Mouse (Mus musculus): Measurements from ENCODE around the gene Hspa12a. TPM values are rescaled to one million over a fixed set of nuclear protein-coding genes. Genes with fewer than 3 reads are reported as not detected.

Hspa12a gene
- polyA plus RNA-seq, 1 experiment from 2014 or later: 83.0 TPM

DNA sequence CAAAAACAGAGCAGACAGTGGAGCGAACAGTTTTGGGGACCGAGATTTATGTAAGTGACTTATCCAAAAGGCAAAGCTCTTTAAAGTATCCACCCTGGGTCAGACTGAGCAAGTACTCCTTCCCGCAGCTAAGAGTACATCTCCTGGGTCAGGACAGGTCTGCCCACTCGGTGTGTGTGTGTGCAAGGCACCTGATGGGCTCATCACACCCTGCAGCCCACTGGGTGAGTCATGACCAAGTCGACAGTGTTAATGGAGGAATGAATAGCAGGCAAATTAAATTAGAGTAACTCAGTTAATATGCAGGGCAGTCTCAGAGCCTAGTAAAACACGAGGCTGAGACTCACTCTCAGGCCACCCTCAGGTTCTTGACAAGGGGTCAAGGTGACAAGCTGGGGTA is 134.6 kb downstream of the Hspa12a start:
- Histone ChIP-seq H3K4me3 (no peak overlapping the region), H3K36me3 (peaks cover 20% of the 10 kb centered on the region), H3K4me2 (no peak overlapping the region), H3K9me3 (no peaks in the 10 kb centered on the region), H3K27ac (replicated peaks) (no peak overlapping the region), H3K9ac (no peak overlapping the region), H3K4me1 (replicated peaks) (peaks cover 24% of the 10 kb centered on the region), H3K27me3 (no peaks in the 10 kb centered on the region)
- no peak for ATAC-seq (ENCODE audit: low read depth)
- 80% methylated on average over 6 of the region's 6 CpGs for WGBS

DNA sequence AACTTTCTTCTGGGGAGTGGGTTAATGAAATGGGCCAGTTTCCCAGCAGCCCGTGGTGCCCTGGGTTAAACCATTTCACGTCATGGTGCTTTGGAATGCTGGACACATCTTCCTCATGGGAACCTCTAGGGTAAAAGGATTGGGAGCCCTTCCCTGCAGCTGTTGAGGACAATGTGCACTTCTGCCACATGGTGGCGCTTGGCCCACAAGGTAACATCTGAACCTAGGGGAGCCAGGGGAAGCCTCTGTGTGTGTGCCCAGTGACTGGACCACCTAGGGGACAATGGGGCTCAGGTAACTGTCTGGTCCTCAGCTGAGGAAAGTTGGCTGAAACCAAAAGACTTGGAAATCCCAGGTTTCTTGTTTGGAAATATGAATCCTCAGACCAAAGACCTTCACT is 137.1 kb downstream of the Hspa12a start:
- peaks cover 37% of the 10 kb centered on the region for H3K36me3 ChIP-seq
- no peak overlapping the region for H3K4me2 ChIP-seq
- no peaks in the 10 kb centered on the region for H3K27me3 ChIP-seq
- H3K9ac ChIP-seq: no peak overlapping the region
- H3K27ac ChIP-seq (replicated peaks): no peak overlapping the region
- H3K4me1 ChIP-seq (replicated peaks): peaks cover 24% of the 10 kb centered on the region
- no peaks in the 10 kb centered on the region for H3K9me3 ChIP-seq
- peak; percentile 78; the same call in 1 of the 2 replicates for ATAC-seq (ENCODE audit: low read depth)
- H3K4me3 ChIP-seq: no peak overlapping the region
- WGBS: 4% methylated on average over 3 of the region's 3 CpGs

DNA sequence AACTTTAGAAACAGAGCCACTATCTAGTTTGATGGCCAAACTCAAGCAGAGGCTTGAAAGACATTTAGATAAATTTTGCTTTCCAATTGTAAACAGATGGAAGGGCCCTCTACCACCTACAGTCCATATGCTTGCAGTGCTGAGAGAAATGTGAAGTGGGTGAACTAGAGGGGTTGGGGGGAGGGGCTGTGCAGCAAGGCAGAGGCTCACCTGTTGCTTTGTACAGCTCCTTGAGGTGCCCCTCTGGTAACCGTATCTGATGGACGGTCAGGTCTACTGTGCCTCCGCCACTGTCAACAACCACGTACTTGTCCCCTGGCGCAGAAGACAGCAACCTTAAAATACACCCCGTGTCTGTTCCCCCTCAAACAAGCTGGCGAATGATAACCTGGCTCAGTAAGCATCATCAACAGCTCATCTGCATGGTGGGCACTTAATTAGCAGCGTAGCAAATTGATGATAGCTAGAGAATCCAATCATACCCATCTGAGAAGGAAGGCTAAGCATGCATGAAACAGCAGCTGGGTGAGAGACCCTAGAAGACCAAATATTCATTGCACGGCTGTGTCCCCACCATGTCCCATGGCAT is 138.2 kb downstream of the Hspa12a start:
- no peak for ATAC-seq (ENCODE audit: low read depth)
- Histone ChIP-seq H3K27ac (replicated peaks) (no peak overlapping the region), H3K36me3 (peaks cover 48% of the 10 kb centered on the region), H3K27me3 (no peaks in the 10 kb centered on the region), H3K4me1 (replicated peaks) (peaks cover 24% of the 10 kb centered on the region), H3K9ac (no peak overlapping the region), H3K4me3 (no peak overlapping the region), H3K4me2 (no peak overlapping the region), H3K9me3 (no peaks in the 10 kb centered on the region)
- 89% methylated on average over 9 of the region's 9 CpGs for WGBS

- Histone ChIP-seq H3K4me2 (no peak overlapping the region), H3K27me3 (no peaks in the 10 kb centered on the region), H3K36me3 (peaks cover 28% of the 10 kb centered on the region), H3K4me3 (no peak overlapping the region), H3K9ac (no peak overlapping the region), H3K27ac (replicated peaks) (no peak overlapping the region), H3K4me1 (replicated peaks) (peaks cover 18% of the 10 kb centered on the region), H3K9me3 (no peaks in the 10 kb centered on the region)
- ATAC-seq (ENCODE audit: low read depth): no peak
- WGBS: 52% methylated on average over 12 of the region's 12 CpGs
Observed at GRCm38 (mm10) chr19:58795114-58795669, 148.3 kb downstream of the Hspa12a start.

- Histone ChIP-seq H3K27me3 (no peaks in the 10 kb centered on the region), H3K4me2 (no peak within 1 kb of the TSS), H3K9ac (no peak within 1 kb of the TSS), H3K9me3 (no peaks in the 10 kb centered on the region), H3K4me1 (replicated peaks) (peaks cover 20% of the 10 kb centered on the region), H3K36me3 (peaks cover 18% of the 10 kb centered on the region), H3K4me3 (no peak within 1 kb of the TSS), H3K27ac (replicated peaks) (no peak within 1 kb of the TSS)
- 54% methylated on average over 10 of the region's 10 CpGs for WGBS
- ATAC-seq (ENCODE audit: low read depth): no peak
Observed at GRCm38 (mm10) chr19:58794284-58794683, 149.2 kb downstream of the Hspa12a start, which contains the start of gene 1700019N19Rik. TSS of gene 1700019N19Rik (minus strand) at chr19:58794461.

DNA sequence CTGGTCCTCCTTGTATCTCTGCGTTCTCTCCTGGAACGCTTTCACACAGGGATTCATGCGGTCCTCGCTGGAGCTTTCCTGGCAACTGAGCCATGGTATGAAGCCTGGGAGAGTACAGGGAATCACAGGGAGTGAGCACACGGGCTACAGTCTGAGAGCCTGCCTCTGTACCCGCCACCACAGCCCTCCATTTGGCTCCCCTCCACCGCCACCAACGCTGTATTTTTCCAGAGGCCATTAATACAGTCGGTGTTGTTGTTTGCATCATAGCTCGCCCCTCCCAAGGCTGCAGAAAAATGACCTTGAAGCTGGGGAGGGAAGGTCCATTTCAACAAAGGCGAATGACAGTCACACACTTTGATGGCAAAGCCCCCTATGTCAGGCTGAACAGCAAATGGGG is 154.3 kb downstream of the Hspa12a start:
- Histone ChIP-seq H3K9me3 (no peaks in the 10 kb centered on the region), H3K36me3 (no peaks in the 10 kb centered on the region), H3K9ac (0 out of 2 replicates have a peak overlapping the region, but pooled peaks have one; percentile 1), H3K4me3 (no peak overlapping the region), H3K4me2 (no peak overlapping the region), H3K4me1 (replicated peaks) (peaks cover 18% of the 10 kb centered on the region), H3K27me3 (no peaks in the 10 kb centered on the region), H3K27ac (replicated peaks) (peak overlapping the region; percentile 72)
- 50% methylated on average over 11 of the region's 11 CpGs for WGBS
- peak; percentile 79 for ATAC-seq (ENCODE audit: low read depth)

- Histone ChIP-seq H3K9ac (no peak overlapping the region), H3K27me3 (no peaks in the 10 kb centered on the region), H3K4me3 (no peak overlapping the region), H3K4me1 (replicated peaks) (peaks cover 31% of the 10 kb centered on the region), H3K36me3 (no peaks in the 10 kb centered on the region), H3K27ac (replicated peaks) (no peak overlapping the region), H3K4me2 (no peak overlapping the region), H3K9me3 (no peaks in the 10 kb centered on the region)
- no peak for ATAC-seq (ENCODE audit: low read depth)
- WGBS: 32% methylated on average over 7 of the region's 7 CpGs
Observed at GRCm38 (mm10) chr19:58783938-58784337, 159.5 kb downstream of the Hspa12a start.

DNA sequence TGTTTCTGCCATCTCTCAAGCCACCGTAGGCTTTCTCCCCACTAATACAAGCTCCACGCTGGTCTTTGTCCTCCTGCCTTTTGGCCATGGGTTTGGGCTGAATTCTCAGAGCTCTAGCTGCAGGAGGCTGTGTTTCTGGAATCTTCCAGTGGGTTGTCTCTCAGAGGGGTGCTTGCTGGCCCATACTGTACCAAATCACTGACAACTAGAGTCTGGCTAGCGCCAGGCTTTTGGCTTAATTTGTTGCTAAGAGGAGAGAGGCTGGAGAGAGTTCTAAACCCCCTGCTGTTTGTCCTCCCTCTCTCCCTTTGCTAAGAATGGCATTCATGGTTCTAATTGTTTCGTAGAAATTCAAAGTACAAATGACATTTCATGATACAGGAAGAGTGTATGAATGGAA is 161.9 kb downstream of the Hspa12a start:
- Histone ChIP-seq H3K36me3 (no peaks in the 10 kb centered on the region), H3K4me3 (no peak overlapping the region), H3K9me3 (no peaks in the 10 kb centered on the region), H3K4me2 (no peak overlapping the region), H3K9ac (no peak overlapping the region), H3K4me1 (replicated peaks) (peaks cover 22% of the 10 kb centered on the region), H3K27ac (replicated peaks) (peak overlapping the region; percentile 7; the same call in 1 of the 2 replicates), H3K27me3 (no peaks in the 10 kb centered on the region)
- no peak for ATAC-seq (ENCODE audit: low read depth)
- WGBS: 32% methylated on average over 4 of the region's 4 CpGs

DNA sequence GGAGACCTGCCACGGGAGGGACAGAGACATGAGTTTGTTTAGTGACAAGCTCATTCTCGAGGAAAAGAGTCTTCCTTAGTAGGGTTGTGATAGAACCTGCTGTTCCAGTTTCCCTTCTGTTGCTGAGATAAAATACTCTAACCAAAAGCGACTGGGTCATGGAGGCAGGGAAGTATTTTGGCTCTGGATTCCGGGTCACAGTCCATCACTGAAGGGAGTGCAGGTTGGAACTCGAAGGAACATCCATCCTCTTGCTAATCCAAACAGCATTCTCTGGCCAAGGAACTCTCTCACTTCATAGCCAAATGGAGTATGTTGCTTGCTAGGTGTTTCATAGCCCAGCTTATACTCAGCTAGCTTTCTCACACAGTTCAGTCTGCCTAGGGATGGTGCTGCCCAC is 167.0 kb downstream of the Hspa12a start:
- Histone ChIP-seq H3K4me1 (replicated peaks) (peaks cover 6% of the 10 kb centered on the region; the same call in 1 of the 2 replicates), H3K27ac (replicated peaks) (no peak overlapping the region), H3K9me3 (no peaks in the 10 kb centered on the region), H3K36me3 (no peaks in the 10 kb centered on the region), H3K27me3 (no peaks in the 10 kb centered on the region), H3K4me3 (no peak overlapping the region), H3K9ac (no peak overlapping the region), H3K4me2 (no peak overlapping the region)
- 78% methylated on average over 5 of the region's 5 CpGs for WGBS
- no peak for ATAC-seq (ENCODE audit: low read depth)

DNA sequence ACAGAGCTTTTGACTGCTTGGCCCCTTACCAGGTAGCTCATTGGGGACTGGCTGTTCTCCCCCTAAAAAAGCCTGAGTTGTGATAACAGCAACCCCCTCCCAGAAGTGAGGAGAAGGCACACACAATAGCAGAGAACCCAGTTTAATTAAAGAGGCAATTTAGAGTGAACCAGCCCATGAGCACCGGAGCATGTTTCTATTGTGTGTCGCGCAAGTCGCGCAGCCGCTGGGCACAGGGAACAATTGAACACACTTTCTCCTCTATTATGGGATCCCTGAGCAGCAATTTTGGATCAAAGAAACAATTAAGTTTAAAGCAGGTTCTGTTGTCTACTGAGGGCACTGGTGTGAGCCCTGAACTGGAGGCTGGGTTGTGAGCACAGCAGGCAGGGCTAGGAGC is 176.1 kb downstream of the Hspa12a start:
- Histone ChIP-seq H3K9ac (no peak overlapping the region), H3K36me3 (no peaks in the 10 kb centered on the region), H3K4me2 (no peak overlapping the region), H3K9me3 (no peaks in the 10 kb centered on the region), H3K4me3 (no peak overlapping the region), H3K27me3 (peaks cover 24% of the 10 kb centered on the region), H3K27ac (replicated peaks) (no peak overlapping the region), H3K4me1 (replicated peaks) (peaks cover 12% of the 10 kb centered on the region; the same call in 1 of the 2 replicates)
- no peak for ATAC-seq (ENCODE audit: low read depth)
- WGBS: 14% methylated on average over 6 of the region's 6 CpGs

- no peak overlapping the region for H3K4me3 ChIP-seq
- 10% methylated on average over 12 of the region's 12 CpGs for WGBS
- no peak overlapping the region for H3K27ac ChIP-seq (replicated peaks)
- H3K4me1 ChIP-seq (replicated peaks): peaks cover 12% of the 10 kb centered on the region; the same call in 1 of the 2 replicates
- H3K9ac ChIP-seq: peak overlapping the region; percentile 50; the same call in 1 of the 2 replicates
- peaks cover 11% of the 10 kb centered on the region for H3K27me3 ChIP-seq
- H3K36me3 ChIP-seq: no peaks in the 10 kb centered on the region
- peak overlapping the region; percentile 30; the same call in 1 of the 2 replicates for H3K4me2 ChIP-seq
- H3K9me3 ChIP-seq: no peaks in the 10 kb centered on the region
- ATAC-seq (ENCODE audit: low read depth): peak; percentile 84
Observed at GRCm38 (mm10) chr19:58762848-58763541, 180.5 kb downstream of the Hspa12a start.

DNA sequence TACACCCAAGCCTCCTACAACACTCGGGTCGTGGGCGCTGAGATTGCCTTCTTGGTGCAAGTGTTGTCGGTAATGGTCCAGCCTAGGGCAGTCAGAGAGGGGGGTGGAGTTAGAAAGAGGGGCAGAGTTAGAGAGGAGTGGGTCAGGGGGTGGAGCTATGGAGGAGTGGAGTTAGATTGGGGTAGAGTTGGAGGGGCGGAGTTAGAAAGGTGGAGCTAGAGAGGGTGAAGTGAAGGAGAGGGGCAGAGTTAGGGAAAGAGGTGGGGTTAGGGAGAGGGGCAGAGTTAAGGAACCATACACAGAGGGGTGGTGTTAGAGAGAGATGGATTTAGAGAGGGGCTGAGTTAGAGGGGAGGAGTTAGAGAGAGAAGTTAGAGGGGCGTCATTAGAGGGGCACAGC is 181.1 kb downstream of the Hspa12a start:
- no peak overlapping the region for H3K4me2 ChIP-seq
- ATAC-seq (ENCODE audit: low read depth): peak; percentile 18; the same call in 1 of the 2 replicates
- no peak overlapping the region for H3K9ac ChIP-seq

More for the DNA sequence above, 181.1 kb downstream of the Hspa12a start:
- Histone ChIP-seq H3K4me3 (no peak overlapping the region), H3K4me1 (replicated peaks) (peaks cover 8% of the 10 kb centered on the region; the same call in 1 of the 2 replicates), H3K9me3 (no peaks in the 10 kb centered on the region), H3K36me3 (no peaks in the 10 kb centered on the region), H3K27me3 (peaks cover 11% of the 10 kb centered on the region), H3K27ac (replicated peaks) (no peak overlapping the region)
- WGBS: 24% methylated on average over 6 of the region's 6 CpGs

Measured in neural tube, embryonic 13.5 days (tissue).